ENCODE assay signal across 9 mouse cellular contexts in the genomic region with DNA sequence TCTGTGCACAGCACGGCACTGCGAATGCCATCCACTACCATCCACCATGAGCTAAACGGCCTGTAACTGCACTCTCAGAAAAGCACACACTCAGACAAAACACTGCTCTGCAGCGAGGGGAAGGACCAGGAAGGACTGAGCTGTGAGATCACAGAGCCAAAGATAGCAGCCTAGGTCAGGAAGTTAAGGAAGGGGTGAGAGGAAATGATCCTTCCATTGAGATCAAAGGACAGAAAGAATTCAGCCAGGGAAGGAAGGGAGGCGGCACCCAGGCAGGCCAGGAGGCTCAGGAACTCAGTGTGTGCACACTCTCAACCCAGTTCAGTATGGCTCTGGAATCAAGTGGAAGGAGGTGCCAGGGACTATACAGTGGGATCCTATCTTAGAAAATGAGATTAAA. TPM values are rescaled to one million over a fixed set of nuclear protein-coding genes. Genes with fewer than 3 reads are reported as not detected.
DNase-seq lines count a peak whose midpoint lies in the region; ATAC-seq and TF ChIP-seq lines count a peak whose summit lies in the region.
"Had no signal": no experiment of that assay in that cellular context is flagged by ENCODE, and none has a peak within 500 bp of the region (broad histone marks: within the 10 kb centered on the region; RNA-seq: fewer than 3 reads in every experiment).

No protein-coding gene starts in this region.

- ATAC-seq in midbrain, embryonic 15.5 days (replicated peaks) = no peak
- ATAC-seq in heart, embryonic 15.5 days (replicated peaks; ENCODE audit: insufficient number of reproducible peaks, insufficient read depth, low FRiP score, low read depth) = peak; percentile 90

- WGBS in midbrain, embryonic 10.5 days = 49% methylated on average over 5 of the region's 5 CpGs
- 46% methylated on average over 5 of the region's 5 CpGs for WGBS in midbrain, embryonic 15.5 days
- WGBS in heart, embryonic 15.5 days = 18% methylated on average over 5 of the region's 5 CpGs
- 28% methylated on average over 5 of the region's 5 CpGs for WGBS in limb, embryonic 10.5 days
- WGBS in cerebellum, adult 2 months = 75% methylated on average over 5 of the region's 5 CpGs

- H3K36me3 ChIP-seq in midbrain, embryonic 10.5 days = no peaks in the 10 kb centered on the region; the same call in 1 of the 2 replicates
- no peaks in the 10 kb centered on the region for H3K36me3 ChIP-seq in midbrain, embryonic 15.5 days (replicated peaks)
- peaks cover 7% of the 10 kb centered on the region for H3K36me3 ChIP-seq in heart, embryonic 15.5 days
- peaks cover 6% of the 10 kb centered on the region for H3K36me3 ChIP-seq in limb, embryonic 10.5 days

- no peak overlapping the region for H3K4me3 ChIP-seq in midbrain, embryonic 10.5 days
- H3K4me3 ChIP-seq in midbrain, embryonic 15.5 days = no peak overlapping the region
- no peak overlapping the region for H3K4me3 ChIP-seq in heart, embryonic 15.5 days
- H3K4me3 ChIP-seq in limb, embryonic 10.5 days = no peak overlapping the region
- no peak overlapping the region for H3K4me3 ChIP-seq in cerebellum, adult 2 months (replicated peaks; ENCODE audit: insufficient read depth, low read depth, low read length)
- H3K4me3 ChIP-seq: limb, embryonic 13.5 days had no signal

- no peak overlapping the region for H3K4me2 ChIP-seq in midbrain, embryonic 15.5 days
- H3K4me2 ChIP-seq in heart, embryonic 15.5 days = no peak overlapping the region
- H3K4me2 ChIP-seq: limb, embryonic 13.5 days had no signal

- DNase-seq in midbrain, embryonic 10.5 days (ENCODE audit: low spot score) = no peak
- no peak for DNase-seq in limb, embryonic 10.5 days (ENCODE audit: low spot score)
- DNase-seq in urinary bladder, adult 2 months (ENCODE audit: low spot score) = no peak
- DNase-seq in cerebellum, adult 2 months = no peak
- no peak for DNase-seq in right cerebral cortex, postnatal 36 days (ENCODE audit: low spot score in 2 of 2)
- DNase-seq in B cell, adult 2 months = no peak

- H3K27me3 ChIP-seq in midbrain, embryonic 10.5 days (ENCODE audit: low read depth, poor library complexity, severe bottlenecking) = no peaks in the 10 kb centered on the region
- H3K27me3 ChIP-seq in midbrain, embryonic 15.5 days (replicated peaks) = no peaks in the 10 kb centered on the region
- H3K27me3 ChIP-seq in heart, embryonic 15.5 days = no peaks in the 10 kb centered on the region
- no peaks in the 10 kb centered on the region for H3K27me3 ChIP-seq in limb, embryonic 10.5 days (ENCODE audit: low read depth, poor library complexity, severe bottlenecking)
- H3K27me3 ChIP-seq in cerebellum, adult 2 months (ENCODE audit: control insufficient read depth, insufficient read depth, low read length) = no peaks in the 10 kb centered on the region
- H3K27me3 ChIP-seq: limb, embryonic 13.5 days had no signal

- H3K9me3 ChIP-seq in midbrain, embryonic 10.5 days (replicated peaks) = peaks cover 4% of the 10 kb centered on the region
- H3K9me3 ChIP-seq in midbrain, embryonic 15.5 days = 0 out of 2 replicates have a peak, but pooled peaks cover 2% of the 10 kb centered on the region
- H3K9me3 ChIP-seq in heart, embryonic 15.5 days (replicated peaks) = no peaks in the 10 kb centered on the region
- no peaks in the 10 kb centered on the region for H3K9me3 ChIP-seq in limb, embryonic 10.5 days (replicated peaks)

- TF ChIP-seq CTCF in cerebellum, adult 2 months (IDR thresholded peaks at IDR 0.05; ENCODE audit: borderline replicate concordance, insufficient read depth, low read depth, low read length) = no peak

- no peak for TF ChIP-seq POLR2A in cerebellum, adult 2 months (IDR thresholded peaks at IDR 0.05; ENCODE audit: borderline replicate concordance, insufficient read depth, low read length)

- peak overlapping the region; percentile 33; the same call in 1 of the 2 replicates for H3K27ac ChIP-seq in midbrain, embryonic 10.5 days (replicated peaks)
- no peak overlapping the region for H3K27ac ChIP-seq in midbrain, embryonic 15.5 days
- peak overlapping the region; percentile 69 for H3K27ac ChIP-seq in heart, embryonic 15.5 days
- H3K27ac ChIP-seq in limb, embryonic 10.5 days = peak overlapping the region; percentile 47
- no peak overlapping the region for H3K27ac ChIP-seq in cerebellum, adult 2 months (ENCODE audit: insufficient read depth, low read length)
- H3K27ac ChIP-seq: limb, embryonic 13.5 days had no signal

- H3K9ac ChIP-seq in midbrain, embryonic 15.5 days = no peak overlapping the region
- H3K9ac ChIP-seq in heart, embryonic 15.5 days = no peak overlapping the region
- H3K9ac ChIP-seq: limb, embryonic 13.5 days had no signal

- peaks cover 4% of the 10 kb centered on the region for H3K4me1 ChIP-seq in midbrain, embryonic 10.5 days
- no peaks in the 10 kb centered on the region for H3K4me1 ChIP-seq in midbrain, embryonic 15.5 days
- H3K4me1 ChIP-seq in heart, embryonic 15.5 days (replicated peaks) = peaks cover 14% of the 10 kb centered on the region
- H3K4me1 ChIP-seq in limb, embryonic 10.5 days = peaks cover 8% of the 10 kb centered on the region
- H3K4me1 ChIP-seq in cerebellum, adult 2 months (ENCODE audit: control insufficient read depth, insufficient read depth, low read length) = no peaks in the 10 kb centered on the region; the same call in 1 of the 2 replicates
- H3K4me1 ChIP-seq: limb, embryonic 13.5 days had no signal

RNA-seq across cellular contexts. Expression of a gene that starts 14.1 kb away (rescaled TPM):
- 4.3 and 4.4 TPM in 2 replicates for polyA plus RNA-seq in midbrain, embryonic 10.5 days (2016; fragmentation: Nextera tagmentation; extraction: Ambion mirVana)
- polyA plus RNA-seq in midbrain, embryonic 15.5 days (2015; fragmentation: Nextera tagmentation; extraction: Ambion mirVana) = 7.4 and 8.2 TPM in 2 replicates
- polyA plus RNA-seq in heart, embryonic 15.5 days (2015; fragmentation: Nextera tagmentation; extraction: Ambion mirVana) = 16.5 and 17.2 TPM in 2 replicates
- 4.0 and 4.6 TPM in 2 replicates for polyA plus RNA-seq in limb, embryonic 10.5 days (2016; fragmentation: Nextera tagmentation; extraction: Ambion mirVana)
- 9.5 and 10.3 TPM in 2 replicates for polyA plus RNA-seq in urinary bladder, adult 2 months (2012; rRNA removed)
- polyA plus RNA-seq in cerebellum, adult 2 months (2012; rRNA removed) = 14.9 and 15.2 TPM in 2 replicates

RNA-seq across cellular contexts. Expression of a gene that starts 37.6 kb away (rescaled TPM):
- 235 and 241 TPM in 2 replicates for polyA plus RNA-seq in midbrain, embryonic 10.5 days (2016; fragmentation: Nextera tagmentation; extraction: Ambion mirVana)
- polyA plus RNA-seq in midbrain, embryonic 15.5 days (2015; fragmentation: Nextera tagmentation; extraction: Ambion mirVana) = 285 and 293 TPM in 2 replicates
- polyA plus RNA-seq in heart, embryonic 15.5 days (2015; fragmentation: Nextera tagmentation; extraction: Ambion mirVana) = 340 and 352 TPM in 2 replicates
- polyA plus RNA-seq in limb, embryonic 10.5 days (2016; fragmentation: Nextera tagmentation; extraction: Ambion mirVana) = 236 and 240 TPM in 2 replicates
- polyA plus RNA-seq in urinary bladder, adult 2 months (2012; rRNA removed) = 241 and 261 TPM in 2 replicates
- 372 and 388 TPM in 2 replicates for polyA plus RNA-seq in cerebellum, adult 2 months (2012; rRNA removed)

Comparison
In these comparisons a context has a peak if more than half of its experiments do, and no peak if none do; other contexts are left out.
1. H3K27ac ChIP-seq: peak in midbrain, embryonic 10.5 days (single experiment), heart, embryonic 15.5 days (single experiment) and limb, embryonic 10.5 days (single experiment); none in midbrain, embryonic 15.5 days (single experiment) and cerebellum, adult 2 months (single experiment).